Mouse (Mus musculus) frontal cortex, postnatal 14 days (tissue): ENCODE results near the gene Rcbtb2.

ENCODE experiments used
- DNase-seq, 2 experiments: peaks; one replicate each; pipeline ENCODE4 v3.0.0; 2022; ENCODE audit warnings: low spot score in 2 of 2

Gene Rcbtb2

DNA sequence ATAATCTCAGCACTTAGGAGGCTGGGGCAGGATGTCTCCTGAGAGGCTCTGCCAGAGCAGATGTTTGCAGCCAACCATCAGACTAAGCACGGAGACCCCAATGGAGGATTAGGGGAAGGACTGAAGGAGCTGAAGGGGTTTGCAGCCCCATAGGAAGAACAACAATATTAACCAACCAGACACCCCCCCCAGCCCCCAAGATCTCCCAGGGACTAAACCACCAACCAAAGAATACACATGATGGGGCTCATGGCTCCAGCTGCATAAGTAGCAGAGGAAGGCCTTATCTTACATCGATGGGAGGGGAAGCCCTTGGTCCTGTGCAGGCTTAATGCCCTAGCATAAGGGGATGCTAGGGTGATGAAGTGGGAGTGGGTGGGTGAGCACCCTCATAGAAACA lies 6.5 kb upstream of the Rcbtb2 start:
- DNase-seq: no peak

DNA sequence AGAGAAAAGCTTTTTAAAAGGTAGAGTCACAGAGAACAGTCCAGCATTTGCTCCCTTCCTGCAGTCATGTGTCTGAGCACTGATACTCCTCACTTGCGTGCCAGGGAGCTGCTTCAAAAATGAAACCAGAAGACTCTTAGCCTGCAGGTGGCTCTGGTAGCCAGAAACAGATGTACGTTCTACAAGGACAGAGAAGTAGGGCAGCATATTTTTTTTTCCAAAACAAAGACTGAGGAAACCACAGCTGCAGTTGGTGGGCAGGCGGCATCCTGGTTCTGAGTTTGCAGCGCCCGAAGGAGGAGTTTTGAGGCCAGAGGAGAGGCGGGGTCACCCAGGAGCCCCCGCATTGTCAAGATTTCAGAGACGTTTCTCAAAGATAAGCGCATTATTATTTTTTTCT lies 5.9 kb upstream of the Rcbtb2 start:
- DNase-seq: peak in 1 of 2 experiments; percentile 20

DNA sequence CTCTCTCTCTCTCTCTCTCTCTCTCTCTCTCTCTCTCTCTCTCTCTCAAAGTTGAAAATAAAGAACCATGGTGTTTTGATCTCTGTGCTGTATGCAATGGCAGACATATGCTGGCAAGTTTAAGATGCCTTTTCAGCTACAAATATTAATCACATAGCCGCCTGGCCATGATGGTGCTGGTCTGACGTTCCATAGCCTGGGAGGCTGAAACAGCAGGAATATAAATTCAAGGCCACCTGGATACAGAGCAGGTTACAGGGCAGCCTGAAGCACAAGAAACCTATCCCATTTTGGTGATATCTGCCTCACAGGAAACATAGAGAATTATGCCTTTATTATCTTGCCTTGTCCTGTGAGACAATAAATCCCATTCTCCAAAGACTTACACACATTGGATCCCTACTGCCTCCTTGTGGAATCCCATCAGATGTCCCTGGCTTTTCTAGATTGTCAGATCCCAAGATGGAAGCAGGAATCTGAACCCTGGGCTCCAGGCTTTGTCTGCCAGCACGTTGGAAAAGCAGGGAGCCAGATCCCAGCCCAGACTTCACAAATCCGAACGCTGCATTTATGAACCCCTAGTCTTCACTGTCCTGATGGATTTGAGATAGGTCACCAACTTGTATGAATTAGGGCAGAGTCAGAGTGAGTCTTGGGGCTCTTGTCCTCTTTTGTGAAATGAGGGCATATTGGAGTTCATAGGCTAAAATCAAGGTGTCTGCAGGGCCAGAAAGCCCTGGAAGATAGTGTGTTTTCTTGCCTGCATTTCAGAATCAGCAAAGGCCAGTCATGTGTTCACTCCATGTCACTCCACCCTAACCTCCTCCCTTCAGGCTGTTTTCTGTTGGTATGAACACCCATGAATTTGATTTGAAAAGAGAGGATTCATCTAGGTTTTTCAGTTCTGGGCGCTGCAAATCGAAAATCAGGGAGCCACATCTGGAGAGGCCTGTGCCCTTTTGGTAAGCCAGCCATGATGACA lies 5.1 kb upstream of the Rcbtb2 start:
- DNase-seq: no peak

DNA sequence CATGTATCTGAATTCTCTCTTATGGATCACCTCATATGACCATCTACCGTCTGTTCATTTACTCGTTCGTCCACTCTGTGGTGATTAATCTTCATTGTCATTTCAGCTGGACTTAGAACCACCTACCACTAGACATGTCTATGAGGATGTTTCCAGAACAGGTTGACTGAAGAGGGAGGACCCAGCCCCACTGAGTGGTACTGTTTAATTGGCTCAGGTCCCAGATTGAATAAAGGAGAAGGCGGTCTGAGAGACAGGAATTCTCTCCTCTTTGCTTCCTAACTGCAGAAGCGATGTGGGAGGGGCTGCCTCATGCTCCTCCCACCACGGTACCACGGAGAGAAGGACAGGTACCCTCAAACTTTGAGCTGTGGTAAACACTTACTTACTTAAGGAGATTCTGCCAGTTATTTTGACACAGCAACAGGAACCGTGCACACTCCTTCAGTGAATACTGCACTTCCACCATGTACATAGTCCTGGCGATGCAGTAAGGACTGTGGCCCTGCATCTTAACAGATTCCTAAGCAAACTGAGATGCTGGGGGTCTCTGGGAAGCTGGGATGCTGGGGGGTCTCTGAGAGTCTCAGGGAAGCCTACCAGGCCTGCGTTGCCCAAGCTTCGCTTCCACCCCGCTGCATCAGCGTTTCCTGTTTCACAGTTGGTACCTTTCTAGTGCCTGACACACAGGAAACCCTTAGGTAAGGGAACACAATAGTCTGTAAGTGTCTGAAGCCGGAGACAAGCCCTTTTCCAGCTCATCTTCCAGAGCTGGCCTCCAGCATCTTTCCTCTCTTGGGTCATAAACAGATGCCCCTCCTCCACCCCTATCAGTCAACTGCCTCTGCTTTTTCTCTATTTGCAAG lies 4.1 kb upstream of the Rcbtb2 start:
- DNase-seq: no peak

DNA sequence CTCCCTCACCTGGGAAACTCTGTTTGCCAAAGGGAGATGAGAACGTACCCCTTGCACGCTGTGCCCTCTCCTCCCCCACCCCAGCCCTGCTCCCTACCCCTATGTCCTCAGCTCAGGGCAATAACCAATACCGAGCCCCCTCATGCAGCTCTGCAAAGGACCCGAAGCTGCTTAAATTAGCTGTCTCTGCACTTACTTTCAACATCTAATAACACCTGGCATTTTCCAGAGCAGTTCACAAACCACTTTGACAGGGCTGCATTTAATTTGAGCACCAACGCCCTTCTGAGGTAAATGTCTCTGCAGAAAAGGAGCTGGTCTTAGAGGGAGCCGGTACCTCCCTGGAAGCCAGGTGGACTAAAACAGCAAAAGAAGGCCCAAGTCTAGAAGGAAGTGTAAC lies 3.4 kb upstream of the Rcbtb2 start:
- no peak for DNase-seq

DNA sequence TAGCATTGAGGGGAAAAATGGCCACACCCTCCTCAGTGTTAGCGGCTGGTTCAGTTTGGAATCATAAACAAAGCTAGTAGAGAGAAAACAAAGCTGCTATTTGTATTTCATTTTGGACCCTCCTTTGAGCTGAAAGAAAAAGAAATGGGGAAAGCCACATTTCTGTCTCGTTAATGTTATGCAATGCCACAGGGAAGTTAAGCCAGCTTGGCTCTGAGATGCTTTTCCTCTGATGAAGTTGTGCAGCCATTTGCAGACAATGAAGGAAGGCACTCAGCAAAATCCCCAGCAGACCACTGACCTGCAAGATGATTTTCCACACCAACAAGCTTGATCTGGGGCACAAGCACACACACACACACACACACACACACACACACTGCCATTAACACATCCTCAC lies 2.9 kb upstream of the Rcbtb2 start:
- DNase-seq: no peak

DNA sequence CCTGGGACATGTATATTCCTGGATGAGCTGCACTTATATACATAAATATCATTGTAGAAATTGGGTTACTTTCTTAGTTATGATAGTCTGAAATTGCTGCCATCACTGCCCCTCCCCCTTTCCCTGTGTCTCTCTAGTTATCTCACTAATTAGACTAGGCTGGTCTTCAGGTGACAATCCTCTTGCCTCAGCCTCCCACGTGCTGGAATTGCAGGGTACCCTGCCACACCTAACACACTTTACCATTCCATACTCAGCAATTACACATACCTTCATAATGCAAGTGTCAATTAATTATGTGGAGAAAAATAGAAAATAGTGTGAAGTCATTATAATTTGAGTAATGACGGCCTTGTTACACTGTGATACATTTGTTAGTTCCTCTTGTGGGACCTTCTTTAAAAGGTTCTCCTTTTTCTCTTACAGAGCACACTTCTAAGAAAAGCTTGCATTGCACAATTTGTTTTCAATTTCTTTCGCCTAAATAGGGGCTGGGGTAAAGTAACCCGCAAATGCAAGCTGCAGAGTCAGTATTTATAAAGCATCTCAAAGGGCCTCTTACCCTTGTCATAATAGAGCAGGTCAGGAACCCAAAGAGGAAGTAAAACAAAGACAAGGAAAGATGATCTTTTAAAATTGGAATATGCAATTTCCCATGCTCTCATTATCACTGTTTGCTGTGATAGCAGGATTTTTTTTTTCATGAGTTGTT lies 470 bp upstream of the Rcbtb2 start:
- no peak for DNase-seq

DNA sequence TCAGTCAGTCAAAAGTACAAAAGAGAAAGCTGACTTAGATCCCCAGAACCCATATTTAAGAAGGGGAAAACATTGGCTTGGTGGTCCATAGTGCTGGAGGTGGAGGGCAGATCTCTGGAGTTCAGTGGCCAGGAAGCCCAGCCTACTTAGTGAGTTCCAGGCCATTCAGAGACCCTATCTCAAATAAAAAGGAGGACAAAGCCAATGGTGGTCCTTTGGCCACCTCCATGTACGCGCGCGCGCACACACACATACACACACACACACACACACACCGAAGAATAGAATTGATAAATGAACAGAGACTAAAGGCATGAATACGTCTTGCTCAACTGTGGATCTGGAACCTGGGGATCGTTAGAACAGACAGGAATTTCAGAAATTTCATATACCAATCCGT lies 544 bp downstream of the Rcbtb2 start:
- DNase-seq: no peak

DNA sequence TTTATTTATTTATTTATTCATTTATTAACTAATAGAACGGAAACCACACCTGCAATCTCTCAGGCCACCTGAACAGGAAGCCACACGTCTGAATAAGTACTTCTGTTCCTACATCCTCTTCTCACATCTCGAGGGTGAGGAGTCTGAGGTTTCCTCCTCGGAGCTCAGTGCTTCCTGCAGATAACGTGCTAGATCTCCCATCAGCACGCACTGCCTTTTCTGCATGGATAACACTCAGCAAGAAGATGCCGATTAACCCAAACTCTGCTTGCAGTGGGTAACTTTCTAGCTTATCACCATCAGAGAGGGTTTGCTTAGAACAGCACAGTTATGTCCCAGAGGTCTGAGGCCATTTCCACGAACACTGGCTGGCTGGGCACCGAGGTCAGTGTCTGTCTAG lies 949 bp downstream of the Rcbtb2 start:
- DNase-seq: no peak

DNA sequence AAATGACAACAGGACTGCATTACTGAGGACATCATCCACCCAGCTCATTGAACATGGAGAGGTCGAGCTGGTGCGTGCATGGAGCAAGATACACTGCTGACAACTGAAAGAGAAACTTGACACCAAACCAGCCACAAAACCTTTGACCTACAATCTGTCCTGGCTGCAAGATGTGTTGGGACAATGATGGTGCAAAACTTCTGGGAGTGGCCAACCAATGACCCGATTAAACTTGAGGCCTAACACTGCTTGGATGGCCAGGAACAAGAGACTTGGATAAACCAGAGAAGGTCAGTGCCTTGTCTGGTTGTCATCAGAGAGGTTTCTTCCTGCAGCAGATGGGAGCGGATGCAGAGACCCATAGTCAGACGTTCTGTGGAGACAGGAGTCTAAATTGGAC lies 7.7 kb downstream of the Rcbtb2 start:
- no peak for DNase-seq

DNA sequence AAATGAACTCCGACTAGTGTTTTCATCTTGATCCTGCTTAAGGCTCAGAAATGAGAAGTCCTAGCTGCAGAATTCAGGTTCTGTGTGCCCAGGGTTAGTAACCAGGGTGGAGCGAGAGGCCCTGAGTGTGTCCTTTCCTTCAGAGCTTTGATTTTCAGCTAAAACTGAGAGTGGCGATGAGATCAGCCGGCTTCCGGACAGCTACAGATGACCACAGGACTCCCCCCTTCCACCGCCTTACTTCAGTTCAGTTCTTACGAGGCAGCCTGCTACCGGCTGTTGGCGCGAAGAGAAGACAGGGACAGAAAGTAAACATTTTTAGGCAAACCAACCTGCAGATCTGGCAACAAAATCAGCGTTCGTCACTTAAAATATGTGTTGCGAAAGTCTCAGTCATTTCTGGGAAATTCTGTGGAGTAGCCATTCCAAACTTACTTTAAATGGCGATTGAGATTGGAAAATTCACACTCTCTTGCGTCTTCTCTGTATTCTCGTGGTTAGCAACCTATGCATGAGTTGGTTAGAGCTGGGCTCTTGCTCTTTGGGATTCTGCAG lies 9.1 kb downstream of the Rcbtb2 start:
- DNase-seq: no peak

DNA sequence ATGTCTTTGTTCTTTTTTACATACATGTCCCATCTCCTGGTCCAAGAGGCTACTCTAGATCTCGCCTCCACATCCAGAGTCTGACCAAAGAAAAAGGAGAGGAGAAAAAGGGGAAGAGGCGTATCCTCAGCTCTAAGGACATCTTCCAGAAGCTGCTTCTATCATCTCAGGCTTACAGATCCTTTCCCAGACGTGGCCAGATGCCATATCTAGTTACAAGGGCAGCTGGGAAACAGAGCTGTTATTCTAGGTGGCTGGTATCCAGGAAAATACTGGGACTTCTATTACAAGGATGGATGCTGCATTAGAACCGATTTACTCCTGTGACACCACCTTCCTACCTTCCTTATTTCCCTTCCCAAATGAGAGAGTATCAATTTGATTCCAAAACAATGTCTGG lies 9.9 kb downstream of the Rcbtb2 start:
- DNase-seq: no peak

DNA sequence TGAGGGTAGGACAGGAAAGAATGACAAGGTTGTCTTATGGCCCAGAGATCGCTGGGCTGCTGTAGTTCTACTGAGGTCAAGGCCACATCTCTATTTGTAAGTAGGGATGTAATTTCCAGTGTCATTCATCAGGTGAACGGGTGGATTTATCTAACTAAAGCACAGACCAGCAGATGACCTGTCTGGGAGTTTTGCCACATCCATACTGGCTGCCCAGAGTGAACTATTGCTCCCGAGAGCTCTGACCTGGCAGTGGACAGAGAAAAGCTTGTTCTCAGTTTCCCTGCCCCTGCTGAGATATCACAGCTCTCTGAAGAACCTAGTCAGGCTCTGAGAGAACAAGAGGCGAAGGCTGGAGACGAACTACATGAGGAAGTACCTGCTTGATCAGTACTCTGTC lies 14.4 kb downstream of the Rcbtb2 start:
- DNase-seq: no peak

DNA sequence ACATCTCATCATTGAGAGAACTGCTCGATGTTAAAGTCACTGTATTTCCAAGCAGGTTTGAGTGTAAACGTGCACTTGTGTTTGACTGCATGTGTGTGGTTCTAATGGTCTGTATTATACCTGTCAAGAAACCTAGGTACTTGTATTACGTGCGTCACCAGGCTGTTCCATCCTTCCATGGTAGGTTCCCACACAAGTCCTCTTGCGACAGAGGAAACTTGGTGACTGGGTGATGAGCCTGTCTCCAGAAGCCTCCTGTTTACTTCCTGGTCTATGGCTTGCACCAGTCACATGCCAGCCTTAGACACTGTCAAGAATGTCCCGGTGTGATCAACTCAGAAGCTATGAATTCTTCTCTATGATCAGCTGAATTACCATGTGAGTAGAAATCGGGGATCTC lies 15.6 kb downstream of the Rcbtb2 start:
- no peak for DNase-seq

DNA sequence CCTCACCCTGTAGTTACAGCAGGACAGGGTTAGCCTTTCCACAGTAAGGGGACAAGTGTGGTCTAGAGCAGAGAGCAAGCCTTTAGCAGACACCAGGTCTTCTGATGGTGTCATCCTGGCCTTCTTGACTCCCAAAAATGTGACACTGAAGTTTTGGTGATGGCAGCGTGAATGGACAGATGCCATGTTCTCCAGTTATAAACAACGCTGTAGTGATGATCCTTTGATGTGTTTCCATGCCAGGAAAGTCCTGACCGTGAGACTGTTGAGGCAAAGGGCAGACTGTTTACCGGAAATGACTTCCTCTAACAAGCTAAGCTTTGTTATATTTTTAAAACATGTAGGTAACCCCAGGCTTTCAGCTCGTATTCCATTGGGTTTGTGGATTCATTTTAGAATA lies 17.0 kb downstream of the Rcbtb2 start:
- DNase-seq: no peak

DNA sequence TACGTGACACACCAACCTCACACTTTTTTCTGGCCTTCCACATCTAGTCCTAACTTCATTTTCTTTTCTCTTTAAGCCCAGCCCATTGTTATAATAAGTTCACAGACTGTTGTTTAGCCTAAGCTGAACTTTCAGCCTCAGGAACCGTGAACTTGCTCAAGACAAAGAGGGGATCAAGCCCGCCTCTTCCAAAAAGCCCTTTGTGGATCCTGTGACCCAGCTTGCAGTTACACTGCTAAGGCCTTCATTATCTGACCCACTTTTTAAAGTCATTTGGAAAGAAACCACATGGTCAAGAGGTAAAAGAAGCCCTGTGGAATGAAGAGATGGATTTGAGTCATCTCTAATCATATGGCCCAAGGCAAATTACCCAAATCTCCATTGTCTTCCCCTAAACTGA lies 19.0 kb downstream of the Rcbtb2 start:
- no peak for DNase-seq

DNA sequence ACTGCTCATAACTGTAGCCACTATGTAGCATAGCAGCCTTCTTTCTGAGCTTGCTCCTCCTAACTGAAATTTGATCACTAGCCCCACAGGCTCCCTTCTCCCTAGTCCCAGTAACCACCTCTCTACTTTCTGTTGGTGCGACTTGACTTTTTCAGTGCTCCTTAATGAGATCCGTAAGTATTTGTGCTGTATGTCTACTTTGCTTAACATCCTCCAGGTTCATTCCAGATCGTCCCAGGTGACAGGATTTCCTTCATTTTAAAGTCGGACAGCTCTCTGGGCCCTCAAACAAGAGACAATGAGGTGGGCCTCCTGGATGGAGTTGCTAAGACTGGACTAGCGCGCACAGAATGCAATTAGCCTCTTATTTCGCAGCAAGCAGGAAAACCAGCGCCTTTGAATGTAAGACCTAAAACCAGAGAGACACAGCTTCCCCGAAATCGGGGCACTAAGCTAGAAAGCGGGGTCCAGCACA lies 19.6 kb downstream of the Rcbtb2 start:
- DNase-seq: no peak

DNA sequence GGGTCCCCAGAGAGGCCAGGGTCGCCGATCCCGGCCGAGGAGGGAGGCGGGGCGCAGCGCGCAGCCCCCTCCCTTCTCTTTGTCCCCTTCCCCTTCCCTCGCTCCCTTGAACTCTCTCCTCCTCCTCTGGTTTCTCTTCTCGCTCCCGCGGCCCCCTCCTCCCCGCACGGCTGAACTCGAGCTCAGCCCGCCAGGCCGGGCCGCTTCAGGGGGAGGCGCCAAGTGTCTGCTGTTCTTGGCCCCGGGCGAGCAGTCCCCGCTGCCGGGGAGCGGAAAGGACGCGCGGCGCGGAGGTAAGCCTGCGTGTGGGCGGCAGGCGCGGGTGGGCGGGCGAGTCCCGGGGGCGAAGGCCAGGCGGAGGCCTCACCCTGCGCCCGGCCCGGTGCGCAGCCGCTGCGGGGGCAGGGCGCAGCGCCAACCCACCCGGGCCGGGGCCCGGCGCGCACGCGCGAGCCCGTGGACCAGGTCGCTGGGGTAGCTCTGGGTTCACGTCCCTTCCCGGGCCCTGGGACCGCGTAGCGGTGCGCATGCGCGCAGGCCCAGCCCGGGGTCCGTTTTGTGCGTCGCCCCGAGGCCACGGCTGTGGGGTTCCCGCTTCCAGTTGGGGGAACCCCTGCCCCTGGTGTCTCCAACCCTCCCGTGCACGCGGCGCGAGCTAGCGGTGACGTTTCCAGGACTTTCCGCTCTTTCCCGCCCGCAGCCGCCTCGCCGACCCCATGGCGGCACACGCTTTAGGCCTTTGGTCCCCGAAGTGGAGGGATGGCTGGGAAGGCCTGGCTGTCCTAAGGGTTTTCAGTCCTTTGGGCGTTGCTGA lies 20.3 kb downstream of the Rcbtb2 start:
- DNase-seq: peak; percentile 68 to 70

DNA sequence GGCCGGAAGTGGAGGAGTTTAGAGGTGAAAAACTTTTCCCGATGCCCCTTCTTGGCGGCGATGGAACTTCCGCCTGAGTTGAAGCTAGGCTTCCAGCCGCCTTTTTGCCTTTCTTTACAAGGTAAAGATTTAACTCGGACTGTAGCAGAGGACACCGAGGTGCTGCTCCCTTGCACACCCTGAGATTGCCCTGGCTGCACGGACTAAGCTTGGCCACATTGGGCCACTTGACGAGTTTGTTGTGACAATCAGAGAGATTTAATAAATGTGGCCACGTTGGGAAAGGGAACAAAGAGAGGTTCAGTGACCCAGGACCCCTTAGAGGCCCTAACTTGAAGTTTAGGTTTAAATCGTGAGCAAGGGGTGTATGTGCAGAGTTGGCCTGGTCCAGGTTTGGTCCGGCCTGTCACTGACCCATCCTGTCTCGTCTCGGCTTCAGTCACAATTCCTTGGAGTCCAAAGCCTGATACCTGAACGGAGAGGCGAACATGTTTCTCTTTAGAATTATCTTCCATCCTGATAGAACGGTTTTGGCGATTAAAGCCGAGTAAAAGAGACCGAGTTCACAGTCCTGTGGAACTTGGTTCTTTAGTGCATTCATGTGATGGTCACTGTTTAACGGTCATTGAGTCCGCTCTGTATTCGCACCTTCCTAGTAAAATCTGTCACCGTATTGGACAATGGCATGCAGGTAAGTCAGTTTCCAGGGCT lies 21.0 kb downstream of the Rcbtb2 start:
- DNase-seq: no peak

DNA sequence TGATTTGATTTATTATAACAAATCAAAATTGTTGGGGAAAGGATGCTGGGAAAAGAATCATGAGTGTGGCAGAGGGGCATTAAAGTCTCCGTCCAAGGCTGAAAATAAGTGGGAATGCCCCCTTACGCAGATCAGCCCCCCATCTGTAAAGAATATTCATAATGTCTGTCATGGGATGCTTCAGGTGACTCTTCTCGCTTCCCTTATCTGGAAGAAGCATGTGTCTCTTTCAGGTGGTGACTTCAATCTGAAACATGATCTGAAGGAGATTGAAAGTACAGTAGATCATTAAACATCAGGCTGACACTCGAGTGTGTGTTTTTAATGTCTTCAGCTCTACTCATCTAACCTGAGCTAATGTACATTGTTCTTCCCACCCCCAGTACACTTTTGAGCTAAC lies 22.7 kb downstream of the Rcbtb2 start:
- no peak for DNase-seq
